Mouse (Mus musculus) retina, adult 2 months (tissue): ENCODE data around the gene Tmem260.

Source experiments
- DNase-seq: peaks from one replicate; pipeline ENCODE4 v3.0.0-alpha.2; 2012; ENCODE audit warnings: low read depth, low spot score

Tmem260 gene

DNA sequence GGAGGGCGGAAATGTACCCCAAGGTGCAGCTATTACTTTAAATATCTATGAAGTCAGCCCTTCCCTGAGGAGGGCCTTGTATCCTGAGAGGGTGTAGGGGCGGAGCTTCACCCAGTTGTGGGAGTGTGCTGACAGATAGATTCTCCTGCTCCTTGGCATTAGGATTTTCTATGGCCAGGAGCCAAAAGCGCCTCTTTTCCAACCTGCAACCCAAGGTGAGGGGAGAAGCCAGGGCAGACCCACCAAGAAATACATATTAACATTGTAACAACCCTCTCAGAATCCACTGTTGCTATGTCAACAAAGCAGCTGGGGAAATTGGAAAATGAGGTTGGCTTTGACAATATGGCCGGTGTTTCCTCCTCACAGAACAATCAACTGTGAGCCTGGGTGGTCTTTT is 107.3 kb downstream of the Tmem260 start:
- no peak for DNase-seq

DNA sequence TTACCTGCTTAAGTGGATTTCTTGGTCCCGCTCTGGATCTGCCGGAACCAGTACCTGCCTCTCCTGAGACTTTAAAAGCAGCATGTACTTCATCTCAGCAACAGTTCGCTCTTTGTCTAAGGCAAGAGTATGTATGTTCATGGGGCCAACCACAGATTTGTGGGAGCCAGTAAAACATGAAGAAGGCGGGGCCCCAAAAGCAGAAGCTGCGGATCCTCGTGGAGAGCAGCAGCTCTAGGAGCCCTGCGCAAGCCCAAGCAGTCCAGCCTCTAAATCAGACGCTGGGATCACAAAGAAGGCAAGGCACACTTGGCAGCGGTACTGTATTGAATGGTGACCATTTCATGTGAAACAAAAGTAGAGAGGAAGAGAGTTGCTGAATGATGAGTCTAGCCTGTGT is 107.8 kb downstream of the Tmem260 start:
- no peak for DNase-seq

DNA sequence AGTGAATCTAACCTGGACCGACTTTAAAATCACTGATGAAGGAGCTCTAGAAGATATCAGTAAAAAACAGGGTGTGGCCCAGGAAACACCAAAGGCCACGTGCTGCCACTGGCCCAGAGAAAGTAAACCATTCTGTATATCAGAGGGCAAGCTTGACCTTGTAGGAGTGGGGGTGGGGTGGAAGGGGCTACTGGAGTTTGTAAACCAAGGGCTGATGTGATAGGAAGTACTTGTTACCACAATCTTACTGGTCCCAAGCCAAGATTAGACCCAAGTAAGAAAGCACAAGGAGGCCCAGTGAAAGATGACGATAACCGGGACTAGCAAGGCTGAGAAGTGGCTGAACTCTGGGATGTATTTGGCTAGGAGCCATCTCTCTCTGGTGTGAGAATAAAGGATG is 113.1 kb downstream of the Tmem260 start:
- DNase-seq: no peak

DNA sequence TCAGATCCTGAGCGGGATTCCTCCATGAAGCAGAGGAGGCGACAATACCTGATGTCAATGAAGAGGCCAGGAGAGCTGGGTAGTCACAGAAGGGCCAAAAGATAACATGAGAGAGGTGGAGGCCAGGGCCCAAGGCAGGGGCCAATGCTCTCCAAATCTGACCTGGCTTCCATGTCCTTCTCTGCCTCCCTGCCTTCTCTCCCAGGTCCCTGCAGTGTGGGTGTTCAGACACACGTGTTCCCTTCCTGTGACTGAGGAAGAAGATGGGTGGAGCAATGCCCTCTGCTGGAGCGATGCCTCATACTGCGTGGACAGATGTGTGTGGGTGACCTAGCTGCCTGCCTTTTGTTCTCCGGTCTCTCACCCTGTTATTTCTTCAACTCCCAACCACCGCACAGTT is 113.8 kb downstream of the Tmem260 start:
- no peak for DNase-seq

DNA sequence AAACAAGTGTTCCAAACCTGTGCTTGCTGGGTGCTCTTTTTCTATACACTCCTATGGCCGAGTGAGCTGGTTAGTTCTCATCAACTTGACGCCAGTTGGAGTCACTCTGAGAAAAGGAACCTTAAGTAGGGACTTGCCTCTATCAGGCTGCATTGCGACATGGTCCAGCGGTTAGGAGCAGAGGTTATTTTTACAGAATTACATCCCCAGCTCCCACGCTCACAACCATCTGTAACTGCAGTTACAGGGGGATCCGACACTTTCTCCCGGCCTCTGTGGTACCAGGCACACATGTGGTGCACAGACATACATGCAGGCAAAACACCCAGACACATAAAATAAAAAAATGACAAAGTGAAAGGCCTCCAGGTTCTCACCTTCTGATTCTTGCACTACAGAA is 120.7 kb downstream of the Tmem260 start:
- no peak for DNase-seq
